Mouse (Mus musculus) CH12.LX (cell line): ENCODE measurements at regions not wholly inside any gene's neighbourhood (a gene's known extent, or its start where the extent isn't known, plus 50 kb on each side); places are given as distances from the start of the nearest gene placed in this dataset.
"Not testable (repeated sequence)": the region's sequence is repeated elsewhere in the genome, so short reads cannot be mapped to it uniquely, and the experiment has no call there.

Experiments used
- DNase-seq: peaks from one replicate; pipeline ENCODE4 v3.0.0-alpha.2; 2013; ENCODE audit errors: extremely low read depth
- H3K27ac ChIP-seq: 2 replicates; pipeline ENCODE4 v1.5.1; 2012; ENCODE audit warnings: low read depth, mild to moderate bottlenecking, control low read depth, moderate library complexity; ENCODE audit not compliant: insufficient read depth
- H3K27me3 ChIP-seq: replicated peaks from 2 replicates; pipeline ENCODE3; 2012; ENCODE audit warnings: inconsistent platforms
- H3K36me3 ChIP-seq, 2 experiments: replicated peaks in 1 of 2; 2 replicates each; pipeline versions ENCODE3 to v1.6.1; 2012; ENCODE audit warnings: inconsistent platforms in 1 of 2, low read length in 1 of 2, mild to moderate bottlenecking in 1 of 2, mixed read lengths in 1 of 2, moderate library complexity in 1 of 2; ENCODE audit not compliant: control insufficient read depth in 1 of 2, insufficient read depth in 1 of 2
- H3K4me1 ChIP-seq, 2 experiments: 2 replicates each; pipeline ENCODE4 v1.6.1; 2012; ENCODE audit warnings: inconsistent platforms in 1 of 2, moderate library complexity in 1 of 2; ENCODE audit not compliant: insufficient read depth in 2 of 2, control insufficient read depth in 1 of 2
- H3K4me2 ChIP-seq: 2 replicates; pipeline ENCODE4 v1.6.1; 2012; ENCODE audit warnings: low read depth, mild to moderate bottlenecking, control low read depth; ENCODE audit not compliant: poor library complexity, insufficient read depth, severe bottlenecking
- H3K4me3 ChIP-seq, 3 experiments: fragments of 150-350 bp in 1 of 3; sonication (generic) in 1 of 3; replicated peaks in 1 of 3; 2 replicates each; pipeline versions ENCODE3 to v1.5.1; 2011 to 2012; ENCODE audit warnings: low read depth in 2 of 3, low read length in 2 of 3, mild to moderate bottlenecking in 2 of 3, moderate library complexity in 2 of 3, control low read depth in 1 of 3, improper control_type of control experiment in 1 of 3, inconsistent platforms in 1 of 3, mixed read lengths in 1 of 3; ENCODE audit not compliant: poor library complexity in 1 of 3
- H3K79me2 ChIP-seq: replicated peaks from 2 replicates; pipeline ENCODE4 v1.6.1; 2012; ENCODE audit warnings: mild to moderate bottlenecking, moderate library complexity; ENCODE audit not compliant: control insufficient read depth, poor library complexity, insufficient read depth, severe bottlenecking; ENCODE audit errors: extremely low read depth
- H3K9ac ChIP-seq: 2 replicates; pipeline ENCODE4 v1.6.1; 2012; ENCODE audit warnings: low read depth, mild to moderate bottlenecking, control low read depth, moderate library complexity; ENCODE audit not compliant: insufficient read depth
- H3K9me3 ChIP-seq: replicated peaks from 2 replicates; pipeline ENCODE3; 2012; ENCODE audit warnings: low read length, inconsistent platforms, mixed read lengths
- BHLHE40 ChIP-seq: IDR thresholded peaks from 2 replicates; pipeline ENCODE4 v1.6.1; 2011; ENCODE audit warnings: mild to moderate bottlenecking, low read depth, low read length, improper control_type of control experiment
- CHD1 ChIP-seq: IDR thresholded peaks from 2 replicates; pipeline ENCODE4 v1.6.1; 2012; ENCODE audit warnings: low read depth, low read length, improper control_type of control experiment, inconsistent platforms
- CHD2 ChIP-seq: IDR thresholded peaks from 2 replicates; pipeline ENCODE4 v1.6.1; 2011; ENCODE audit warnings: low read length, improper control_type of control experiment
- CTCF ChIP-seq, 2 experiments: IDR thresholded peaks in 1 of 2; conservative IDR thresholded peaks in 1 of 2; 2 replicates each; pipeline ENCODE4 v1.5.1; 2011 to 2012; ENCODE audit warnings: low read depth in 2 of 2, low read length in 2 of 2, improper control_type of control experiment in 1 of 2, inconsistent platforms in 1 of 2, mild to moderate bottlenecking in 1 of 2, moderate library complexity in 1 of 2
- ELF1 ChIP-seq: IDR thresholded peaks from 2 replicates; pipeline ENCODE4 v1.6.1; 2014; ENCODE audit warnings: low read depth, mild to moderate bottlenecking, inconsistent platforms, low read length, improper control_type of control experiment
- ETS1 ChIP-seq: conservative IDR thresholded peaks from 2 replicates; pipeline ENCODE4 v1.6.1; 2012; ENCODE audit warnings: low read depth, mild to moderate bottlenecking, inconsistent platforms, low read length, improper control_type of control experiment, moderate library complexity
- GABPA ChIP-seq: IDR thresholded peaks from 2 replicates; pipeline ENCODE4 v1.6.1; 2012; ENCODE audit warnings: low read depth, low read length, improper control_type of control experiment, inconsistent platforms; ENCODE audit not compliant: insufficient replicate concordance
- HCFC1 ChIP-seq: IDR thresholded peaks from 2 replicates; pipeline ENCODE4 v1.6.1; 2012; ENCODE audit warnings: low read depth, mild to moderate bottlenecking, inconsistent platforms, low read length, improper control_type of control experiment
- MAFK ChIP-seq: IDR thresholded peaks from 2 replicates; pipeline ENCODE4 v1.6.1; 2011; ENCODE audit warnings: low read length, improper control_type of control experiment; ENCODE audit not compliant: insufficient replicate concordance
- MAX ChIP-seq: IDR thresholded peaks from 2 replicates; pipeline ENCODE4 v1.6.1; 2011; ENCODE audit warnings: low read length, improper control_type of control experiment
- MAZ ChIP-seq: IDR thresholded peaks from 2 replicates; pipeline ENCODE4 v1.6.1; 2012; ENCODE audit warnings: low read depth, mild to moderate bottlenecking, inconsistent platforms, low read length, improper control_type of control experiment, moderate library complexity
- MEF2A ChIP-seq: IDR thresholded peaks from 2 replicates; pipeline ENCODE4 v1.6.1; 2014; ENCODE audit warnings: low read depth, mild to moderate bottlenecking, inconsistent platforms, low read length, improper control_type of control experiment, borderline replicate concordance
- MYC ChIP-seq: IDR thresholded peaks from 2 replicates; pipeline ENCODE4 v1.6.1; 2011; ENCODE audit warnings: low read depth, mild to moderate bottlenecking, improper control_type of control experiment, low read length
- NELFE ChIP-seq: IDR thresholded peaks from 2 replicates; pipeline ENCODE4 v1.6.1; 2011; ENCODE audit warnings: low read depth, low read length, improper control_type of control experiment
- NRF1 ChIP-seq: IDR thresholded peaks from 2 replicates; pipeline ENCODE4 v1.6.1; 2014; ENCODE audit warnings: low read depth, mild to moderate bottlenecking, inconsistent platforms, low read length, improper control_type of control experiment, moderate library complexity
- PAX5 ChIP-seq: IDR thresholded peaks from 2 replicates; pipeline ENCODE4 v1.6.1; 2012; ENCODE audit warnings: low read length, inconsistent platforms, mixed read lengths
- POLR2A ChIP-seq: IDR thresholded peaks from 2 replicates; pipeline ENCODE4 v1.6.1; 2011; ENCODE audit warnings: low read depth, mild to moderate bottlenecking, improper control_type of control experiment, low read length
- POLR2AphosphoS2 ChIP-seq: IDR thresholded peaks from 2 replicates; pipeline ENCODE4 v1.6.1; 2011; ENCODE audit warnings: low read depth, low read length, improper control_type of control experiment
- RCOR1 ChIP-seq: conservative IDR thresholded peaks from 2 replicates; pipeline ENCODE4 v1.6.1; 2012; ENCODE audit warnings: low read depth, mild to moderate bottlenecking, inconsistent platforms, low read length, improper control_type of control experiment
- SMC3 ChIP-seq: IDR thresholded peaks from 2 replicates; pipeline ENCODE4 v1.6.1; 2011; ENCODE audit warnings: low read depth, low read length, improper control_type of control experiment
- TBP ChIP-seq: conservative IDR thresholded peaks from 2 replicates; pipeline ENCODE4 v1.6.1; 2011; ENCODE audit warnings: low read depth, low read length, improper control_type of control experiment
- USF1 ChIP-seq: IDR thresholded peaks from 2 replicates; pipeline ENCODE4 v1.6.1; 2014; ENCODE audit warnings: low read depth, mild to moderate bottlenecking, inconsistent platforms, low read length, improper control_type of control experiment
- ZC3H11A ChIP-seq: IDR thresholded peaks from 2 replicates; pipeline ENCODE4 v1.6.1; 2012; ENCODE audit warnings: low read depth, mild to moderate bottlenecking, inconsistent platforms, low read length, improper control_type of control experiment
- ZKSCAN1 ChIP-seq: IDR thresholded peaks from 2 replicates; pipeline ENCODE4 v1.6.1; 2012; ENCODE audit warnings: low read depth, inconsistent platforms, low read length, improper control_type of control experiment, borderline replicate concordance
- ZMIZ1 ChIP-seq: IDR thresholded peaks from 2 replicates; pipeline ENCODE4 v1.6.1; 2012; ENCODE audit warnings: low read depth, mild to moderate bottlenecking, inconsistent platforms, low read length, improper control_type of control experiment
- dilution Hi-C: fragments of 300-500 bp; cut with MboI; formaldehyde crosslinking; loops from 2 replicates; pipeline ENCODE4 v1.14.3; 2020; ENCODE audit warnings: low sequenced_read_pairs; ENCODE audit not compliant: extremely low pct_unique_long_range_greater_than_20kb, extremely low pct_ligation_motif_present
- in situ Hi-C: fragments of 300-500 bp; cut with MboI; formaldehyde crosslinking; loops from 3 replicates; pipeline ENCODE4 v1.14.3; 2019; ENCODE audit warnings: low sequenced_read_pairs, low pct_ligation_motif_present, low pct_unique_long_range_greater_than_20kb, mixed read lengths

- dilution Hi-C loops = no loop called here
- Histone ChIP-seq H3K36me3 (no peaks in the 10 kb centered on the region), H3K4me2 (no peak overlapping the region), H3K79me2 (no peaks in the 10 kb centered on the region), H3K4me3 (no peak overlapping the region), H3K9me3 (no peaks in the 10 kb centered on the region), H3K27me3 (no peaks in the 10 kb centered on the region), H3K4me1 (no peaks in the 10 kb centered on the region), H3K9ac (no peak overlapping the region), H3K27ac (no peak overlapping the region)
- no peak for DNase-seq
- TF ChIP-seq MEF2A (no peak), ZKSCAN1 (no peak), USF1 (no peak), RCOR1 (no peak), CHD1 (no peak), ETS1 (no peak), POLR2A (no peak), ELF1 (no peak), BHLHE40 (no peak), CTCF (conservative IDR thresholded peaks at IDR 0.05 in 1 of 2, IDR thresholded peaks at IDR 0.05 in 1 of 2; ENCODE audit: low read depth in 2 of 2, low read length in 2 of 2) (no peak), MAFK (no peak), NELFE (no peak), MYC (no peak), MAX (no peak)
- in situ Hi-C loops = no loop called here
These were observed 89.7 kb upstream of the Hao2 start for GRCm38 (mm10) chr3:98982787-98983186.

GRCm38 (mm10) chr3:98987266-98987665, 94.2 kb upstream of the Hao2 start:
- H3K4me3 ChIP-seq, H3K9me3 ChIP-seq, H3K9ac ChIP-seq, in situ Hi-C loops, H3K4me2 ChIP-seq, H3K27me3 ChIP-seq, H3K36me3 ChIP-seq, H3K27ac ChIP-seq, dilution Hi-C loops, H3K4me1 ChIP-seq, H3K79me2 ChIP-seq, DNase-seq: not testable (repeated sequence)

GRCm38 (mm10) chr3:98990801-98991200, 97.8 kb upstream of the Hao2 start:
- dilution Hi-C loops = no loop called here

More at GRCm38 (mm10) chr3:98990801-98991200, 97.8 kb upstream of the Hao2 start:
- no peak for DNase-seq
- no peaks in the 10 kb centered on the region for H3K79me2 ChIP-seq
- in situ Hi-C loops = no loop called here
- no peaks in the 10 kb centered on the region for H3K27me3 ChIP-seq
- H3K4me2 ChIP-seq = no peak overlapping the region
- no peaks in the 10 kb centered on the region for H3K9me3 ChIP-seq
- no peak overlapping the region for H3K4me3 ChIP-seq
- H3K27ac ChIP-seq = no peak overlapping the region
- no peak overlapping the region for H3K9ac ChIP-seq
- peaks cover 0 to 7% of the 10 kb centered on the region in 2 experiments; a peak in 2 of 4 replicates for H3K4me1 ChIP-seq
- no peaks in the 10 kb centered on the region for H3K36me3 ChIP-seq
- TF ChIP-seq RCOR1 (no peak), CTCF (conservative IDR thresholded peaks at IDR 0.05 in 1 of 2, IDR thresholded peaks at IDR 0.05 in 1 of 2; ENCODE audit: low read depth in 2 of 2, low read length in 2 of 2) (no peak), USF1 (no peak), ELF1 (no peak), ZMIZ1 (no peak), CHD2 (no peak), MAZ (no peak), TBP (no peak), NRF1 (no peak), BHLHE40 (no peak), SMC3 (no peak), POLR2AphosphoS2 (no peak), POLR2A (no peak), ZC3H11A (no peak), HCFC1 (no peak), GABPA (no peak), CHD1 (no peak), ZKSCAN1 (no peak), PAX5 (no peak)
